Mouse (Mus musculus): ENCODE data around the gene Fam186b. TPM values are rescaled to one million over a fixed set of nuclear protein-coding genes. Genes with fewer than 3 reads are reported as not detected.
A peak's percentile ranks its signal among the peaks of the same experiment; 100 is the strongest.

Fam186b gene
- total RNA-seq, 2 experiments from 2014 or later: 1.6 to 2.4 TPM

- DNase-seq (ENCODE audit: low spot score in 2 of 2): no peak
Observed at GRCm38 (mm10) chr15:99320168-99320674, 24.5 kb upstream of the Fam186b start.

- DNase-seq (ENCODE audit: low spot score in 2 of 2): no peak
Observed at GRCm38 (mm10) chr15:99319411-99319871, 23.8 kb upstream of the Fam186b start.

GRCm38 (mm10) chr15:99318861-99319410 is 23.2 kb upstream of the Fam186b start:
- no peak for DNase-seq (ENCODE audit: low spot score in 2 of 2)

- DNase-seq (ENCODE audit: low spot score in 2 of 2): no peak
Observed at GRCm38 (mm10) chr15:99318071-99318470, 22.4 kb upstream of the Fam186b start.

DNA sequence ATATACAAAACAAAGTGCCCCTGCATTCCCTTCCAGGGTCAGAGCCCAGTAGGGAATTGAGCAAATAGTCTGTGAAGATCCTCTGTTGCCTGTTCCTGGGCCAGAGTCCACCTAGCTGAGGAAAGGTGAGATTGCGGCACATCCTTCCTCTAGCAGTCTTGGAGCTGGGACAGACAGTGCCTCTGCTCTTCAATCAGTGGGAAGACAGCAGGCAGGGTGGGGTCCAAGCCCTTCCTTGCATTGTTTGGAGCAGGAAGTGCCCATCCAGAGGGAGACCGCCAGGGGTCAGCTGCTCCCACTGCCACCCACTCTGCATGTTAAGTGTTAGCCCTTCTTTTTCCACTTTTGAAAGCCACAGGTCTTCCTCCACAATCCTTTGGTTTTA is 21.6 kb upstream of the Fam186b start:
- no peak for DNase-seq (ENCODE audit: low spot score in 2 of 2)

GRCm38 (mm10) chr15:99316314-99317266 is 20.9 kb upstream of the Fam186b start:
- DNase-seq (ENCODE audit: low spot score in 2 of 2): peak; percentile 25 to 49

DNA sequence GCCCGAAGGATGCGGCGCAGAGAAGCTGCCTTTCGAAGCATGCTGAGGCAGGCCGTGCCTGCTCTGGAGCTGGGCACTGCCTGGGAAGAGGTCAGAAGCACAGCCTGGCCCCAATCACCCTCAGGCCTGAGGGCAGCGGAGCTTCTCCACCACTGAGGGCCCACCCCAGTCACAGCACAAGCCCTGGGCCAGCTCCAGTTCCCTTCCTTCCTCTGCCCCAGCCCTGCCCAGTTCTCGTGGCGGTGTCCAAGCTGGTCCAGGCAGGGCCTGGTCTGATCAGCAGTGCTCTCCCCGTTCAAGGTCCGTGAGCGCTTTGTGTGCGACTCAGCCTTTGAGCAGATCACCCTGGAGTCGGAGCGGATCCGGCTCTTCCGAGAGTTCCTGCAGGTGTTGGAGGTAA is 19.2 kb upstream of the Fam186b start:
- no peak for DNase-seq (ENCODE audit: low spot score in 2 of 2)

DNA sequence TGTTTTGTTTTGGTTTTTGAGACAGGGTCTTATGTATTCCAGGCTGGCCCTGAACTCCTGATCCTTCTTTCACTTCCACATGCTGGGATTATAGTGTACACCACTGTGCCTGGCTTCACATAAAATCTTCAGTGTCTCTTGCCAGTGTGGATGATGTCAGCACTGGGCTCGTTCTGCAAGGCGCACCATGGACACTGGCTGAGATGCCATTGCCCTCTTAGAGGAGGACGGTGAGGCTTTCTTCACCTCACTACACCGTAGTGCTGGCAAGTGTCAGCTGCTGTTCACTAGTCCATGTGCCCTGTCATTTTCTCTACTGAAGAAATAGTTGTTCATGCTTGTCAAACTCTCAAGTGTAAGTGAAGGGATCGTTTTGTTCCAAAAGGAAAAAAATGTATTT is 14.9 kb upstream of the Fam186b start:
- no peak for DNase-seq (ENCODE audit: low spot score in 2 of 2)

DNA sequence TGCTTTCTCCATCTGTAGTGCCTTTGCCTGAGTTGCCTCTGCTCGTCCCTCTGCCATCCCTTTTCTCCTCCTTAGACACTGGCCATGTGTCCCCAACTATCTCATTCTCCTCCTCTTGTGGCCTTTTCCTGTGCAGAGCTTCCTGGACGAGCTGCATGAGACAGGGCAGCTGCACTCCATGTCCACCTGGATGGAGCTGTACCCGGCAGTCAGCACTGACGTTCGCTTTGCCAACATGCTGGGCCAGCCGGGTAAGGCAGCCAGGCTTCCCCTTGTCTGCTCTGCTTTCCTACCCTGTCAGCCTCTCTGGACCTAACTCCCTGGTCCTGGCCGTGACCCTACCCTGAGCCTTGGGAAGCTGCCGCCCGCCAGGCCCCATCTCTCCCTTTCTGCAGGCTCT is 13.9 kb upstream of the Fam186b start:
- DNase-seq (ENCODE audit: low spot score in 2 of 2): no peak

DNA sequence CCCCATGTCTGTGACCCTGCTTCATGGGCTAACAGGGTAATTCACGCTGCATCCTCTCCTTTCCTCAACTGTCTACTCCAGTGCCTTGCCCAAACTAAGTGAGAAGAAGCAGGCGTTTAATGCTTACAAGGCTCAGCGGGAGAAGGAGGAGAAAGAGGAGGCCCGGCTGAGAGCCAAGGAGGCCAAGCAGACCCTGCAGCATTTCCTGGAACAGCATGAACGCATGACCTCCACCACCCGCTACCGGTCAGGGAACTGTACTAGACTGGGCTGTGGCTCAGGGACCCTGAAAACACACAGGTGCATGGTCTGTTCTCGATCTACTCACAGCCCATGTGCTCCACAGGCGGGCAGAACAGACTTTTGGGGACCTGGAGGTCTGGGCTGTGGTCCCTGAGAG is 11.8 kb upstream of the Fam186b start:
- DNase-seq (ENCODE audit: low spot score in 2 of 2): no peak

GRCm38 (mm10) chr15:99296213-99296612 is 525 bp upstream of the Fam186b start:
- DNase-seq (ENCODE audit: low spot score in 2 of 2): no peak

DNA sequence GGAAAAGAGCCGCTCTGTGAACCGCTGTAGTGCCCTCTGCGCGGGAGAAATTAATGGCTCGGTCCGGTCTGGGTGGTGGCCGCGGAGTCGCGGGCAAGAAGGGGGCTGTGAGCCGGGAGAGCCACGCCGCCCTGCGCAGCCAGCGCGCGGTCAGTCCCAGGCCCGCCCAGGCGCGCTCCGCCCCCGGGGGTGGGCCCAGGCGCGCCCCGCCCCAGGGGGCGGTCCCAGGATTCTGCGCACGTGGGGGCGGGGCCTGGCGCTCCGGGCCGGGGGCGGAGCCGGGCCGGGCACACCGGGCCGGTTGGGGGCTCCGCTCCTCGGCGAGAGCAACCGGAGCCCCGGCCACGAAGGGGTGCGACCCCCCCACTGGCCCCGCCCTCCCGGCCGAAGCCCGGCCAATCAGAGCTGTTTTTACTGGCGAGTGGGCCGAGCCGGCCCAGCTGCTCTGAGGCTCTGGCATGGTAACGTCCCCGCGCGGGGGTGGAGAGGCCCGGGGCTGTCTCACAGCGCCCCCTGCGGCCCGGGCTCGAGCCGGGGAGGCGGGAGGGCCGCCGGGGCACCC is 794 bp downstream of the Fam186b start, which contains the start of gene Prpf40b:
Prpf40b (plus strand) TSS at position 275 of the 562 bp plus-strand sequence.
- DNase-seq (ENCODE audit: low spot score in 2 of 2): peak; percentile 88 to 89

DNA sequence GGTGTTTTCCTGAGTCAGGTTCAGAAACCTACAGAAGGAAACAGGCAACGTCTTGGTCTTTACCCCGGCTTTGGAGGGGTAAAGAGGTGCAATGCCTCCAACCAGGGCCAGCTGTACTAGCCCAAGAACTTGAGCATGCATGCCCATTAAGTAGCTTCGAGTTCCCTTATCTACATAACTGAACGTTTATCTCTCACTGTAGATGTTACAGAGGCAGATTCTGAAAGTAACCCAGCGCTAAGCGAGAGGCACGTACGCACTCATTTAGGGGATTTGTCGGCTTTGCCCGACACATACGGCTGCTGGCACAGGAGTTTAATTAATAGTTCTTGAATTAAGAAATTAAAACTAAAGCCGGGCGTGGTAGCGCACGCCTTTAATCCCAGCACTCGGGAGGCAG is 1.4 kb downstream of the Fam186b start:
- DNase-seq (ENCODE audit: low spot score in 2 of 2): no peak

GRCm38 (mm10) chr15:99290586-99290985 is 5.1 kb downstream of the Fam186b start:
- no peak for DNase-seq (ENCODE audit: low spot score in 2 of 2)

DNA sequence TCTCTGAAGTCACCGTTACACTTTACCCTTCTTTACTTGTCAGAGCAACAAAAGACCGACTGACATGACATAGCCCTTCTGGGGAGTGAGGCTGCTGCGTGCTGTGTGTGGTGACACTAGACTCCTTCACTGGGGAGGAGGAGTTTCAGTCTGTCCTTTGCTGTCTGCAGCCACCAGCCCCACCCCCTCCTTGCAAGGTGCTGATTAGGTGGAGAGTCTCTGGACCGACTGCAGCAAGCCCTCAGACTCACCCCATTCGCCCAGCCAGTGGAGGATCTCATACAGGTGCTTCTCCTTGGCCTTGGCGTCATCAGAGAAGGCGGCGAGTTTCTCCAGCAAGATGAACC is 10.5 kb downstream of the Fam186b start:
- DNase-seq (ENCODE audit: low spot score in 2 of 2): no peak

DNA sequence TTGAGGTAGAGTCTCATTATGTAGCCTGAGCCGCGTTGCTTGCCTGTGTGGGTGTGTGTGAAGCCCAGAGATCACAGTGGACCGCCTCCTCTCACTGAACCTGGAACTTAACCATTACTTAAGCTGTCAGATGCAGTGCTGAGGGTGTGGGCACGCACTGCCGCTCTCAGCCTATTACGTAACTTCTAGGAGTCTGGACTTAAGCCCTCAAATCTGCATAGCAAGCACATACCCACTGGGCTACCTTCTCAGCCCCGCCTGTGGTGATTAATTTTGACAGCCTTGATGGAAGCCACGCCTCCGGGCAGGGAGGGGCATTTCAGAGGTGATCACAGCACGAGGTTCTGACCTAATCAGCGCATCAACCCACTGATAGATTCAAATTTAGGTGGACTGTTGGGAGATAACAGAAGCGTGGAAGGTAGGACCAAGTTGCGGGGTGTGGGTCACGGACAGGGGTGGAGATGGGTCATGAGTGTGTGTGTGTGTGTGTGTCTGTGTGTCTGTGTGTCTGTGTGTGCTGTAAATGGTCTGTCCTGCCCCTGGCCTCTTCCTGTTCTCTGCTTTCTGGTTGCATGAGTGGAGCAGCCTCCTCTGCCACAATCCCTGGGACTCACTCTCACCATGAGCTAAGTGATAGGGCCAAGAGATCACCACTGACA is 11.0 kb downstream of the Fam186b start:
- DNase-seq (ENCODE audit: low spot score in 2 of 2): no peak

- no peak for DNase-seq (ENCODE audit: low spot score in 2 of 2)
Observed at GRCm38 (mm10) chr15:99283456-99283855, 12.2 kb downstream of the Fam186b start.

DNA sequence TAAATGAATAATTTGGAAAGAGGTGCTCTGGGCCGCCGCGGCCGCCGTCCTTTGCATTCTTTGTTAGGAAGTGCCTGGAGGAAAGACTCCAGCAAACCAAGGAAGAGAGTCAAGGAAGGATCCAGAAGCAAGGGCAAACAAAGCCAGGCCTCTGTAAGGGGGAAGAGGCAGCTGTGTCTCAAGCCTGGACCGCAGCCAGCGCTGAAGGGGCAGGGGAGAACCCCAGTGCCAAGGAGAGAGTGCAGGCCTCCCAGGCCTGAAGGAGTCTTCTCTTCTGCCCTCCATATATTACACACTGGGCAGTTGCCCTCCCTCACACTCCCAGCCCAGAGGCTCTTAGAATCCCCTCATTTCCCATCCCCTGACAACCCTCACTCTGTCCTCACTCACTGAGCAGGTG is 17.4 kb downstream of the Fam186b start:
- no peak for DNase-seq (ENCODE audit: low spot score in 2 of 2)

GRCm38 (mm10) chr15:99276095-99276494 is 19.6 kb downstream of the Fam186b start:
- DNase-seq (ENCODE audit: low spot score in 2 of 2): no peak

DNA sequence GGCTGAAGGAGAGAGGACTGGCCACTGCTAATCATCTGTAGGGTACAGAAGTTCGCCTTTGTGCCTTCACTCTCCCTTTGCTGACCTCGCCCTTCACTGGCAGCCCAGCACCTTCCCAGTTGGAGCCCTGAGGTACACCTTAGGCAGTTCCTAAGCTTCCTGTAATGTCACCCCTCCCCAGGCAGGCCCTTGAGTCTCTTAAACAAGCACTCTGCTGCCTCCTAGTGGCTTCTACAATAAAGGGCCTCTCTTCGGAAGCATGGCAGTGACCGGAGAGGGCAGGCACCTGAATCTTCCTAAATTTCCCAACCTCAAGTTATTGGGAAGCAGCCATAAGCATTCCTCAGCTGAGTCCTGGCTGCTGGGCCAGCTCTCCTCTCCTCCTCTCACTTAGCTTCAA is 30.0 kb downstream of the Fam186b start:
- DNase-seq (ENCODE audit: low spot score in 2 of 2): peak in 1 of 2 experiments; percentile 54

GRCm38 (mm10) chr15:99264363-99264762 is 31.3 kb downstream of the Fam186b start:
- no peak for DNase-seq (ENCODE audit: low spot score in 2 of 2)

Measured in adrenal gland, postnatal 4 days (tissue).